Mouse (Mus musculus): ENCODE measurements around the gene Mid1.

GRCm38 (mm10) chrX:169798987-169799680, 114.1 kb downstream of the Mid1 start:
- TF ChIP-seq CTCF (IDR thresholded peaks at IDR 0.05; ENCODE audit: low read depth) (peak; percentile 59), EP300 (optimal IDR thresholded peaks at IDR 0.05) (no peak)

All from stomach, postnatal 0 days (tissue).